Mouse (Mus musculus): ENCODE data around the gene Ascc1. TPM values are rescaled to one million over a fixed set of nuclear protein-coding genes. Genes with fewer than 3 reads are reported as not detected.
A peak's percentile ranks its signal among the peaks of the same experiment; 100 is the strongest.
"Not testable (repeated sequence)": the region's sequence is repeated elsewhere in the genome, so short reads cannot be mapped to it uniquely, and the experiment has no call there.

Gene Ascc1
- polyA plus RNA-seq, 1 experiment from 2014 or later: 48.7 TPM

- Histone ChIP-seq H3K36me3 (replicated peaks) (no peaks in the 10 kb centered on the region), H3K4me2 (no peak overlapping the region), H3K4me1 (peaks cover 22% of the 10 kb centered on the region), H3K9me3 (no peaks in the 10 kb centered on the region), H3K9ac (no peak overlapping the region), H3K4me3 (no peak overlapping the region), H3K27ac (peak overlapping the region; percentile 59), H3K27me3 (replicated peaks) (no peaks in the 10 kb centered on the region)
- peak; percentile 37; the same call in 1 of the 2 replicates for ATAC-seq (replicated peaks)
- 37% methylated on average over 11 of the region's 11 CpGs for WGBS
These were observed 23.5 kb upstream of the Ascc1 start for GRCm38 (mm10) chr10:59978873-59979743.

GRCm38 (mm10) chr10:59980815-59981244 is 21.8 kb upstream of the Ascc1 start:
- no peaks in the 10 kb centered on the region for H3K9me3 ChIP-seq
- H3K27ac ChIP-seq: no peak overlapping the region
- no peak for ATAC-seq (replicated peaks)
- peaks cover 14% of the 10 kb centered on the region for H3K4me1 ChIP-seq
- H3K27me3 ChIP-seq (replicated peaks): no peaks in the 10 kb centered on the region
- 95% methylated on average over 6 of the region's 6 CpGs for WGBS
- H3K4me3 ChIP-seq: no peak overlapping the region
- H3K4me2 ChIP-seq: no peak overlapping the region
- H3K9ac ChIP-seq: no peak overlapping the region
- no peaks in the 10 kb centered on the region for H3K36me3 ChIP-seq (replicated peaks)

- H3K4me2 ChIP-seq: no peak overlapping the region
These were observed 21.3 kb upstream of the Ascc1 start for GRCm38 (mm10) chr10:59981336-59981735.

GRCm38 (mm10) chr10:59981792-59982191 is 20.8 kb upstream of the Ascc1 start:
- H3K9ac ChIP-seq: no peak overlapping the region
- peaks cover 14% of the 10 kb centered on the region for H3K4me1 ChIP-seq
- WGBS: 92% methylated on average over 9 of the region's 9 CpGs
- no peak overlapping the region for H3K4me3 ChIP-seq
- no peak overlapping the region for H3K4me2 ChIP-seq
- ATAC-seq (replicated peaks): no peak
- no peaks in the 10 kb centered on the region for H3K36me3 ChIP-seq (replicated peaks)
- no peak overlapping the region for H3K27ac ChIP-seq
- no peaks in the 10 kb centered on the region for H3K9me3 ChIP-seq
- no peaks in the 10 kb centered on the region for H3K27me3 ChIP-seq (replicated peaks)

More at GRCm38 (mm10) chr10:59981336-59981735, 21.3 kb upstream of the Ascc1 start:
- no peaks in the 10 kb centered on the region for H3K27me3 ChIP-seq (replicated peaks)
- WGBS: 90% methylated on average over 4 of the region's 4 CpGs
- H3K9ac ChIP-seq: no peak overlapping the region
- peaks cover 14% of the 10 kb centered on the region for H3K4me1 ChIP-seq
- H3K9me3 ChIP-seq: no peaks in the 10 kb centered on the region
- no peak overlapping the region for H3K4me3 ChIP-seq
- H3K27ac ChIP-seq: no peak overlapping the region
- H3K36me3 ChIP-seq (replicated peaks): no peaks in the 10 kb centered on the region
- ATAC-seq (replicated peaks): no peak

GRCm38 (mm10) chr10:59982379-59982873 is 20.2 kb upstream of the Ascc1 start:
- no peaks in the 10 kb centered on the region for H3K9me3 ChIP-seq
- peaks cover 1% of the 10 kb centered on the region; the same call in 1 of the 2 replicates for H3K36me3 ChIP-seq (replicated peaks)
- H3K4me1 ChIP-seq: peaks cover 14% of the 10 kb centered on the region
- WGBS: 92% methylated on average over 12 of the region's 12 CpGs
- no peak overlapping the region for H3K27ac ChIP-seq
- H3K4me2 ChIP-seq: no peak overlapping the region
- ATAC-seq (replicated peaks): no peak
- H3K27me3 ChIP-seq (replicated peaks): no peaks in the 10 kb centered on the region
- no peak overlapping the region for H3K9ac ChIP-seq
- H3K4me3 ChIP-seq: no peak overlapping the region

GRCm38 (mm10) chr10:59988036-59988435 is 14.6 kb upstream of the Ascc1 start:
- Histone ChIP-seq H3K4me3 (no peak overlapping the region), H3K4me1 (no peaks in the 10 kb centered on the region), H3K4me2 (no peak overlapping the region), H3K27ac (no peak overlapping the region), H3K36me3 (replicated peaks) (peaks cover 19% of the 10 kb centered on the region), H3K9me3 (no peaks in the 10 kb centered on the region), H3K9ac (no peak overlapping the region), H3K27me3 (replicated peaks) (no peaks in the 10 kb centered on the region)
- WGBS: 91% methylated on average over 4 of the region's 4 CpGs
- no peak for ATAC-seq (replicated peaks)

GRCm38 (mm10) chr10:59990393-59990792 is 12.2 kb upstream of the Ascc1 start:
- Histone ChIP-seq H3K27me3 (replicated peaks) (no peaks in the 10 kb centered on the region), H3K9me3 (no peaks in the 10 kb centered on the region), H3K4me3 (no peak overlapping the region), H3K4me1 (no peaks in the 10 kb centered on the region), H3K9ac (no peak overlapping the region), H3K4me2 (no peak overlapping the region), H3K27ac (no peak overlapping the region), H3K36me3 (replicated peaks) (peaks cover 19% of the 10 kb centered on the region)
- 96% methylated on average over 9 of the region's 9 CpGs for WGBS
- no peak for ATAC-seq (replicated peaks)

- Histone ChIP-seq H3K4me2 (no peak overlapping the region), H3K27me3 (replicated peaks) (no peaks in the 10 kb centered on the region), H3K4me1 (no peaks in the 10 kb centered on the region), H3K9ac (no peak overlapping the region), H3K27ac (no peak overlapping the region), H3K4me3 (no peak overlapping the region), H3K36me3 (replicated peaks) (peaks cover 26% of the 10 kb centered on the region), H3K9me3 (no peaks in the 10 kb centered on the region)
- ATAC-seq (replicated peaks): no peak
- WGBS: 87% methylated on average over 9 of the region's 9 CpGs
These were observed 11.2 kb upstream of the Ascc1 start for GRCm38 (mm10) chr10:59991262-59991880.

GRCm38 (mm10) chr10:59992024-59992423 is 10.6 kb upstream of the Ascc1 start:
- Histone ChIP-seq H3K4me1 (no peaks in the 10 kb centered on the region), H3K4me2 (no peak overlapping the region), H3K36me3 (replicated peaks) (peaks cover 26% of the 10 kb centered on the region), H3K4me3 (no peak overlapping the region), H3K27ac (no peak overlapping the region), H3K27me3 (replicated peaks) (no peaks in the 10 kb centered on the region), H3K9me3 (no peaks in the 10 kb centered on the region), H3K9ac (no peak overlapping the region)
- no peak for ATAC-seq (replicated peaks)
- WGBS: 92% methylated on average over 8 of the region's 8 CpGs

GRCm38 (mm10) chr10:59993813-59994212 is 8.8 kb upstream of the Ascc1 start:
- H3K9me3 ChIP-seq; H3K27ac ChIP-seq; H3K9ac ChIP-seq; H3K4me3 ChIP-seq; H3K4me1 ChIP-seq; H3K4me2 ChIP-seq; ATAC-seq (replicated peaks); H3K27me3 ChIP-seq (replicated peaks): not testable (repeated sequence)
- peaks cover 11% of the 10 kb centered on the region; the same call in 1 of the 2 replicates for H3K36me3 ChIP-seq (replicated peaks)
- 90% methylated on average over 2 of the region's 3 CpGs for WGBS

- 92% methylated on average over 6 of the region's 6 CpGs for WGBS
- H3K9ac ChIP-seq: no peak overlapping the region
- H3K36me3 ChIP-seq (replicated peaks): peaks cover 6% of the 10 kb centered on the region; the same call in 1 of the 2 replicates
- peaks cover under 1% of the 10 kb centered on the region; the same call in 1 of the 2 replicates for H3K4me1 ChIP-seq
- no peak overlapping the region for H3K4me3 ChIP-seq
- no peaks in the 10 kb centered on the region for H3K27me3 ChIP-seq (replicated peaks)
- no peaks in the 10 kb centered on the region for H3K9me3 ChIP-seq
- no peak for ATAC-seq (replicated peaks)
- H3K27ac ChIP-seq: no peak overlapping the region
- no peak overlapping the region for H3K4me2 ChIP-seq
These were observed 6.7 kb upstream of the Ascc1 start for GRCm38 (mm10) chr10:59995889-59996288.

GRCm38 (mm10) chr10:59997591-59997990 is 5.0 kb upstream of the Ascc1 start:
- peaks cover 6% of the 10 kb centered on the region; the same call in 1 of the 2 replicates for H3K36me3 ChIP-seq (replicated peaks)
- no peak overlapping the region for H3K4me2 ChIP-seq
- H3K27me3 ChIP-seq (replicated peaks): no peaks in the 10 kb centered on the region
- peaks cover 14% of the 10 kb centered on the region for H3K4me1 ChIP-seq
- no peak for ATAC-seq (replicated peaks)
- 23% methylated on average over 7 of the region's 7 CpGs for WGBS
- H3K4me3 ChIP-seq: no peak overlapping the region
- no peaks in the 10 kb centered on the region for H3K9me3 ChIP-seq
- no peak overlapping the region for H3K9ac ChIP-seq
- no peak overlapping the region for H3K27ac ChIP-seq
